Mouse (Mus musculus) gonadal fat pad, adult 2 months (tissue): ENCODE measurements around the gene Vav2. TPM values are rescaled to one million over a fixed set of nuclear protein-coding genes. Genes with fewer than 3 reads are reported as not detected.

Experiments
- DNase-seq: peaks from one replicate; pipeline ENCODE4 v3.0.0-alpha.2; 2012; ENCODE audit warnings: low read depth
- polyA plus RNA-seq: library from polyadenylated mRNA; depleted of rRNA; stranded (reverse); fragments of >200 nt; gene quantifications from 2 replicates; pipeline ENCODE4 v1.2.3, GENCODE M21; 2012

Vav2 gene
- polyA plus RNA-seq, 1 experiment: 32.0 TPM

- no peak for DNase-seq
Observed at GRCm38 (mm10) chr2:27408194-27408593, 18.6 kb downstream of the Vav2 start.

GRCm38 (mm10) chr2:27406928-27407327 is 19.9 kb downstream of the Vav2 start:
- no peak for DNase-seq

- no peak for DNase-seq
Observed at GRCm38 (mm10) chr2:27405094-27405884, 21.5 kb downstream of the Vav2 start.

DNA sequence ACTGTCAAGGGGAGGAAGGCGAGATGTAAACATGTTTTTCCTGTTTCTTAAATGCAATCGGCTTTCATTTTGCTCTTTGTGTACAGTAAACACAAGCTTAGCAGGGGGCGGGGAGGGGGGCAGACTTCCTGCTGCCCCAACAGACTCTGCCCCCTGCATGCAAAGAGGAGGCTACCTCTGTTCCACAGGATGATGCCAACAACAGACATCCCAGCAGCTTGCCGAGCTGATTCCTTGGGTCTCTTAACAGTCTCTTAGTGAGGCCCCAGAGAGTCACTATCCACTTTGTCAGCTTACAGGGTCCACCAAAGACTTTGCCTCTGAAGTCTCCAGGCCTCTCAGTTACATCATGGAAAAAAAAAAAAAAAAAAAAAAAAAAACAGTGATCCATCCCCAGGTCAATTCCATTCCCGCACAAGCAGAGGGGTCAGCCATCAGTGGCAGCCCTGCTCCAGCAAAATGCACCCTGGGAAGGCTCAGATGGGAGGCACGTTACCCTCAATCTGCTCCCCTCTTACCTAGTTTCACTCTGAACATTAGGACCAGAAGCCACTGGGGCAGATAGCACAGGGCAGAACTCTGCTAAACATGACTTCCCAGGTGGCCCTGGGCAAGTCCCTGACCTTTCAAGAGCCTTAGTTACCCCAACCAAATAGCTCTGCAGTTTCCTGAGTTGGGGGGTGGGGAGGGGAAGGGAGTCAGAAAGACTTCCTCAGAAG is 22.3 kb downstream of the Vav2 start:
- DNase-seq: no peak

GRCm38 (mm10) chr2:27401544-27401943 is 25.3 kb downstream of the Vav2 start:
- no peak for DNase-seq

DNA sequence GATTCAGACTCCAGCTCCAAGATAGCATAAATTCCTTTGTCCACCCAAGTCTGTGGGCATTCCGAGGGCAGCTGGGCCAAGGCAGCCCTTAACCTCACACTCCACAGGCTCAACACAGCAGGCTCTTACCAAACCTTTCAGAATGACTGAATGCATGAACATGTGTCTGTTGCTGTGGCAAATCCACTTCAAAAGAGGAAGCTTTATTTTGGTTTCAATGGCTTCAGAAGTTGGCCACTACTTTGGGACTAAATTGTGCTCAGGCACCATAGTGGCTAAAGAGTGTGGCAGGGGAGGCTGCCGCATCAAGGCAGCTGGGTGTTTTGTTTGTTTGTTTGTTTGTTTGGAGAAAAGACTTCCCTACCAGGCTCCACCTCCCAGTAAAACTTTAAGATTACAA is 26.8 kb downstream of the Vav2 start:
- DNase-seq: no peak

GRCm38 (mm10) chr2:27396656-27397440 is 30.0 kb downstream of the Vav2 start:
- DNase-seq: no peak

GRCm38 (mm10) chr2:27394158-27394832 is 32.5 kb downstream of the Vav2 start:
- no peak for DNase-seq

DNA sequence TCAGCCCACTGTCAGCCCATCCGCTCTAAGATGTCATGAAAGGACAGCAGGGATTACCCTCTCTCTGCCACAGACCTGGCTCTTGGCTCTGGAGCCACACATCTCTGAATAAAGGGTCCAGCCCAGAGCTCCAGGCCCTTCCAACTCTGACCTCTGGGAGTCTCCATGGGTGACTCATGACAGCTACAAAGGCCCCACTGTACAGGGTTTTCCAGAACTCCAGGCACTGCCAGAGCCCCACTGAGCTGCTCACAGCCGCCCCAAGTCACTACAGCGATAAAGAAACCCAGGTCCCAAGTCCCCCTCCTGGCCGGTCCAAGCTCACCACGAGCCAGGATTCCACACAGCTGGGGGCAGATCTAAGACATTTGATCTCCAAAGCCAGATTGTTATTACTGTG is 34.6 kb downstream of the Vav2 start:
- DNase-seq: no peak

DNA sequence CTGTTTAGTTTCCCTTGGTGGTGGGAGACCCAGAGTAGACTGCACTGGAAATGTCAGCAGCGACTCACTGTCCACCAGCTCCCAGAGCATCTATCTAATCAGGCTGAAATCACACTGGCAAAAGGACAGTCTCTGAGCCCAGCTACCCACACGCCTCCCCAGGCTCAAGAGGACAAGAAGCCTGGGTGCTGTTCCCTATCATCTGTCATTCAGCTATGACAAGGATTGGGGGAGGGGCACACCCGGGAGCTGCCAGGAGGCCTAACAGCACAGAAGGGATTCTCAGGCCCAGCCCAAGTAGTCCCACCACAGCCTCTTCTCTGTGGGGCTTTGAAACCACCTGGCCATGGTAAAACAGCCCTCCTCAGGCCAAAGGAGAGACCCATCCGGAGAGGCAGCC is 36.1 kb downstream of the Vav2 start:
- no peak for DNase-seq

DNA sequence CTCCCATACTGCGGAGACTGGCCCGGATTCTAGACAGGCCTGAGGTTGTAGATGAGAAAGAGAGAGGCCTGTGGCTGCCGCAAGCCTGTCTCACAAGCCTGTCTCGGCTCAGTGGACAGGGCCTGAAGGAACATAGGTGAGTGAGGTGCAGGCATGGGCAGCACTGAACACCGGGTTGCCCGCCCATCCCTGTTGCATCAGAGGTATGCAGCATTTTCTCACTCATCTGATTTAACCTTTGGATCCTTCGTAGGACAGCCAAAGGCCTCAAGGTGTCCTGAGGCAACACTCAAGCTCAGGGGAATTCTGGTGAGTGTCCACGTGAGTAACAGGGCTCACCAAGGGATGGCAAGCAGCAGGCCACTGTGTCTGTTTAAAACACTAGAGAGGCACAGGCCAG is 36.5 kb downstream of the Vav2 start:
- DNase-seq: no peak

DNA sequence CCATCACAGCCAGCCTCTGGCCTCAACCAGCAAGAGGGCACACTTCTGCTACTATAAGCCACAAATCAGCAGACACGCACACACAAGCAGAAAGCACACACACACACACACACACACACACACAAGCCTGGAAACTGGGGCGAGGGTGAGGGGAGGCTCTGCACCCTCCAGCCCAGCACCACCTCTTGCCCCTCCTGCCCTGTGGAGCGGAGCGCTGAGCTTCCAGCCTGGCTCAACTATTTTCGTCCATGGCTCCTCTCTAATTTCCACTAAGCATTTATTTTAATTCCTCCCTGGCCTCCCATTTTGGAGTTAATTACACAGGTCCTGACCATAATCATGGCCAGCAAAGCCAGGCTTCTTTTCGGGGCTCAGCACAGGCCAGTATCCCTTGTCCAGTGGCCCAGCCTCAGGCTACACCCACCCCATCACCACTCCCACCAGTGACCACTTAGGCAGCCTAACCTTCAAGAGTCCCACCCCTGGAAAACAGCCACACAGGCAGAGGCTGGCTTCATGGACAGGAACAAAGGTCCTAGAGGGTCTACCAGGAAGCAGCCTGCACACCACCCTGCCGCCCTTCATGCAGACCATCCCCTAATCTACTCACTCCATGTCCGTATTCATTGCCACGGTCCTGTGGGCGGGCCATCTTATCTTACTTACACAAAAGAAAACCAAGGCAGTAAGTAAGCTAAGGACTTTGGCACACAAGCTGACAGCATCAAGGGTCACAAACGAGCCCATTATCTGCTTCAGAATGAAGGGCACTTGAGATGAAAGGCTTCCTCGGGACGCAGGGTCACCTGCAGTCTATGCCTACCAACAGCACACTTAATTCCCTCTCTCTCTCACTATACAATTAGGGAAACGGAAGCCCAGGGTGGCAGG is 37.3 kb downstream of the Vav2 start:
- DNase-seq: no peak

DNA sequence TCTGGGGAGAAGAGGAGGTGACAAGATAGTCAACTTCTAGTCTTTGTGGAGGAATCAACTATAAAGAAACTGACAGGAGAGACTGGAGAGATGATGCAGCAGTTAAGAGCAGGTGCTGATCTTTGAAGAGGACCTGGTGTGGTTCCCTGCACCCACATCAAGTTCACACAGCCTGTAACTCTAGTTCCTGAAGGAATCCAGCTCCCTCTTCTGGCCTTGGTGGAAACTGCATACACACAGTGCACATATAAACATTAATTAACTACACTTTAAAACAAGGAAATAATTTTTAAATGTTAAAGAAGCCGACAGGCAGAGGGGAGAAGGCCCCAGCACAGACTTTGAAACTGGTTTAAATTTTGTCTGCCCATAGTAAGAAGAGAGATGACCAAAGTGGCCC is 39.6 kb downstream of the Vav2 start:
- DNase-seq: no peak

GRCm38 (mm10) chr2:27381698-27382097 is 45.1 kb downstream of the Vav2 start:
- DNase-seq: no peak

GRCm38 (mm10) chr2:27381254-27381653 is 45.6 kb downstream of the Vav2 start:
- no peak for DNase-seq

DNA sequence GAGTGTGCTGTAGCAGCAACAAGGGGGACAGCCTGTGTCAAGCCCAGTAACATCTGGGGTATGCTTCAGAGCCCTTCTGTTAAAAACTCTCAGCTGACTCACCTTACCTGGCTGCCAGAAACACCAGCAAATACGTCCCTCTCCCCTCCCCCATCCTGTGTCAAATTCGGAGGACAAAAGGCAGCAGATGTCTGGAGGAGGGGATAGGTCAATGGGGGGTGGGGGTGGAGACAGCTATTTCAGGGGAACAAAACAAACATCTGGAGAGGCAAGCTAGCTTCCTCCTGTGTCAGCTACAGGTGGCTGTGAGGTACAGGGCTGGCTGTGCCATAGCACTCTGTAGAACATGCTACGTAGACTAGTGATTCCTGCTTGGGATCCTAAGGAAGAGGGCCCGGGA is 49.0 kb downstream of the Vav2 start:
- no peak for DNase-seq

- no peak for DNase-seq
Observed at GRCm38 (mm10) chr2:27377164-27377563, 49.7 kb downstream of the Vav2 start.

GRCm38 (mm10) chr2:27375141-27375540 is 51.7 kb downstream of the Vav2 start:
- DNase-seq: no peak

DNA sequence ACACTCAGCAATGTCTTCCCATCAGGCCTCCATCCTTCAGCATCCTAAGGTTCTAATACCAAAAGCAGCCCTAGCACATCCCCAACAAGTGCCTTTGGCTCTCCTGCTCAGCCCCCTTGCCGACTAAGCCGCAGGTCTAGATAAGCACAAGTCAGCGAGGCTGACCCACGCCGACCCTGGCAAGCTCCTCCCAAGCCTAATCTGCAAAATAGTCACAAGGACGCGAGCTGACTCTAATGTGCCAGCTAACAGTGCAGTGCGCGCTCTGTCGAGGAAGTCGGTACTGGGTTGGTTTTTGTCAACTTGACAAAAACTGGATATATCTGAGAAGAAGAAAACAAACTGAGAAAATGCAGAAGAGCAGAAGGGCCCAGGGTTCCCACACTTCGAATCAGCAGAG is 53.5 kb downstream of the Vav2 start:
- DNase-seq: no peak

DNA sequence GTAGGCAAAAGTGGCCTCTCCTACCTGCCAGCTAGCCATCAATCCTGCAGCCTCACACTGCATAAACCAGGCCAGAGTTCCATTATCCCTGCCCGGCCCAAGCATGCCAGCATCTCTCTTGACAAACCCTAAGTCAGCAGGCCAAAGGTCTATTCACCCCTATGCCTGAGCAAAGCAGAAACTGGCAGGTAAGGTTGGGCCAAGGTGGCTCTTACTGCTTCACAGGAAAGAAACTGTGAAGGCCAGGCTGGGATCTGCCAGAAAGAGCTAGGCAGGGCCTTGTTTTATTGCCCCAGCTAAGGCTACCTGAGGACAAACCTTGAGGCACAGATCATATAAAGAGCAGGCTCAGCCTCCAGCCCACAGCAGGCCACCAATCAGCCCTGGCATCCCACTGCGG is 55.4 kb downstream of the Vav2 start:
- no peak for DNase-seq

DNA sequence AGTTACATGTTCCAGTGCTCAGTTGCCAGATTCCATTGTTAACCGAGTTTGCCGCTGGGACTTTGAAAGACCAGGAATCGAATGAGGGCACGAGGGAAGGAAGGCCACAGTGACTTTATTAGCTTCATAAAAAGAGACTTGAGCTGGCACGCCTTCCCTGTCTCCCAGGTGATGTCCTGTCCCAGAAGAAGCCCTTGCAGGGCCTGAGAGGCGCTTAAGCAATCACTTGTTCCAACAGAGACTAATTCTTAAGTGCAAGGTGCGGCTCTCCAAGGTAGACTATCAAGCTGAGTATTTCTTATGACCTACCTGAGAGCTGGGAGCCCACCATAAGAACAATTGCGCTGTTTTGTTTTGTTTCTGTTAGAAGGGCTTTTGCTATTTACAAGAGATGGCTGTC is 57.9 kb downstream of the Vav2 start:
- DNase-seq: no peak
